Mouse (Mus musculus) lung, postnatal 10 days (tissue): Measurements from ENCODE around the gene 1110008L16Rik.
A peak's percentile ranks its signal among the peaks of the same experiment; 100 is the strongest.
"Not testable (repeated sequence)": the region's sequence is repeated elsewhere in the genome, so short reads cannot be mapped to it uniquely, and the experiment has no call there.

ENCODE experiments used
- DNase-seq: peaks from one replicate; pipeline ENCODE4 v3.0.0; 2021

Gene 1110008L16Rik

DNA sequence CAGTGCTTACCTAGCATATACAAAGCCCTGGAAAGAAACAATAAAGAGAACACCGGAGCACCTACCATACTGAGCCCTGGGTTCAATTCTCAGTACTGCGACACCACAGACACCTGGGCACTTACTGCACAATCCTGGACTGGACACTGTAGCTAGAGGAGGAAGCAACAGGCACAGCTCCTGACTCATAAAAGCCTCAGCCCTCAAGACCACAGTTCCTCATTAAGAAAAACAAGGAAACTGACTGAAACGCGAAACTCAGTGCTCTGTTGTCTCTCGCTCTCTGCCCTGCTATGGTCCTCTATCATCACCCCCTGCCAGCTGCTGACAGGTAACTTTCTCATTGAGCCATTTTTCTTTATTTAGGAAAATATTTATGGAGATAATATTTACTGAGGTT, at the start of gene 1110008L16Rik:
TSS of gene 1110008L16Rik (plus strand) at position 242 of the 400 bp plus-strand sequence.
- DNase-seq = no peak

DNA sequence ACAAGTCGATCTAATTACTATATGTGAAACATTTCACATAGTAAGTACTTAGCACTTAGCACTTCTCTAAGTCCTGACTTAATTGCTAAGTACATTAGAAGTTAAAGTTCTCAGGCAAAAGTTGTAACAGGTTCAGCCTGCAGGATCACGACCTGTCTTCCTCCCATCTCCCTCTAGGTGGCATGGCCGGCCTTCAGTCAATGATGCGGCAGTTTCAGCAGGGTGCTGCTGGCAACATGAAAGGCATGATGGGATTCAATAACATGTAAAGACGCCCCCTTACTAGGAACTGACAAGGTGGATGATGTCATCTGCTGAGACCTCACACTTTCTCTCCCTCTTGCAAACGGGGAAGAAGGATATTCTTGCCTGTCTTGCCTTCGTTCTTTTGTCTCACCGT, 37.4 kb upstream of the 1110008L16Rik start:
- DNase-seq = not testable (repeated sequence)

DNA sequence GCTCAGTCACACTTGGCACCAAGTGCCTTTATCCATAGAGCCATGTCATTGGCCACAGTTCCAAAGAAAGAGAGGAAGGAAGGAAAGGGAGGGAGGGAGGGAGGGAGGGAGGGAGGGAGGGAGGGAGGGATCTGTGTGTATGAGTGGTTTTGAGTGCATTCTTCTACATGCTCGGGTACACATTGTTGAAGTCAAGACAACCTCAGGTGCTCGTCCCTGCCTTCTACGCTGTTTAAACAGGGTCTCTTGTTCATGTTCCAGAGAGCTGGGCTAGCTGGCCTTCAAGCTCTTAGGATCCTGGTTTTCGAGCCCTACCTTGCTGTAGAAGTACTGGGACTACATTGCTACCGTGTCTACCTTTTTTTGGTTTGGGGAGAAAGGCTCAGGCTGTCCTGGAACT, 36.0 kb upstream of the 1110008L16Rik start:
- not testable (repeated sequence) for DNase-seq

DNA sequence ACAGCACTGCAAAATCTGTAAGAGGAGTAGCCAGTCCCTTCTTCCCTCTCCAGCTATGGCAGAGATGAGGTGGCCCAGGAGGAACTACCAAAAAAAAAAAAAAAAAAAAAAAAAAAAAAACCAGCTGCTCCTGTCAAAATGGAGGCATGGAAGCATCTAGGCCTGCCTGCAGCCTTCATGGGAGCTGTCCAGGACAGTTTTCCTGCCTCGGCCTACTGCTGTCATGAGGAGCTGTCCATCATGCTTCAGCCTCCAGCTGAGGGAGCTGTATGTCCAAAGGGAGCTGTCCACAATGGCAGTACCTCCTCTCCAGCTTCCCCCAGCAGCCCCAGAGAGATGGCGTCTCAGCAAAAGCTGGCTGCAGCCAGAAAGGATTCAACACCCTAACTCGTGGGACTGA, 27.1 kb upstream of the 1110008L16Rik start:
- no peak for DNase-seq

DNA sequence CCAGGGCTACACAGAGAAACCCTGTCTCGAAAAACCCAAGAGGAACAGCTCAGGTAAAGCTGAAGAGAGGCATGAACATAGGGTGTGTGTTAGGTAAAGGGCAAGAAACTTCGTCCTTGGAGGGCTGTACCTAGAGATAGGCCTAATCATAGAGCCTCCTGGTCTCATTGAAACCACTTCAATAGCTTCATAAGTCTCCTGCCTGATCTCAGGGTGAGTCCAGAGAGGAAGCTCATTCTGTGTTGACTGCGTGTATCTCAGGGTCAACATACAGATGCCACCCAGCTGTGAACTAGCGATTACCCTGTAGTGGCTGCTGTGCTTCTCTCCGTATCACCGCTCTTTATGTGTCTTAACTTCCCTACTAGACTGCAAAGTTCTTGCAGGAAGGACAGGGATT, 21.8 kb upstream of the 1110008L16Rik start:
- DNase-seq = not testable (repeated sequence)

DNA sequence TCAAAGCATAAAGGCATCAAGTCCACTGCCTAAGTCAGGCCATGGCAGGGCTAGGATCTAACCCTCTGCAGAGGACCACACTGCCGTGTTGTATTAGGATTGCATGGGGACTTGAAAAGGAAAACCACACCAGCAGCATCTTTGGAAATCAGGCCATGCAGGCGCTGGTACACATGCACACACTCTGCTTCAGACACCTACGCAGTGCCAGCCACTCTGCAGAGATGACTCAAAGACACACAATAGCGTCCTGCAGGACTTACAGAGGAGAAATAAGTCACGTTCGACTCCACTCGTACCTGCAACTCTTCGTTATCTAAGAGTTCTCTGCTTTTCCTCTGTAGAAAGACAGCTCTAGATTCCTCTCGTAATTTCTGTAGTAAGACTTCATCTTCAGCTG, 1.3 kb upstream of the 1110008L16Rik start:
- DNase-seq = no peak

DNA sequence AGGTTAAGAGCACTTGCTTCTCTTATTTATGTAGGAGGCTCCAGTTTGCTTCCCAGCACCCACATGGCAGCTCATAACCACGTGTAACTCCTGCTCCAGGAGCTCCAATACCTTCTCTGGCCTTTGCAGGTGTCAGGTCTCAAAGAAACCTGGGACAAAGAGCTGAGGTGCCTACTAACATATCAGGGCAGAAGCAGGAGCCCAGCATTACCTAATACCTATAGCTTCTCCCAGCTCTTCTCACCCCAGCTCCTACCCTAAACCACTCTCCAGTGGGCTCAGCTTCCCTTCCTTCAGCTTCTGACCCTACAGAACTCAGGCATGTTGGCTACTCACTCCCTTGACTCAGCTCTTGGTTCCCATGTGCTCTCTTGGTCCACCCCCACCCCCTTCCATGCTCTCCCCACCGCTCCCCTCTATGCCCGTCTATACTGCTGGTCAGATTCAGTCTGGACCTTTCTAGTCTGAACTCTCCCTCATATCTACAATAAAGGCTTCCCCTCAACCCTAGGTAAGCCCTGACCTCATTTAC, 1.5 kb downstream of the 1110008L16Rik start:
- DNase-seq = no peak

DNA sequence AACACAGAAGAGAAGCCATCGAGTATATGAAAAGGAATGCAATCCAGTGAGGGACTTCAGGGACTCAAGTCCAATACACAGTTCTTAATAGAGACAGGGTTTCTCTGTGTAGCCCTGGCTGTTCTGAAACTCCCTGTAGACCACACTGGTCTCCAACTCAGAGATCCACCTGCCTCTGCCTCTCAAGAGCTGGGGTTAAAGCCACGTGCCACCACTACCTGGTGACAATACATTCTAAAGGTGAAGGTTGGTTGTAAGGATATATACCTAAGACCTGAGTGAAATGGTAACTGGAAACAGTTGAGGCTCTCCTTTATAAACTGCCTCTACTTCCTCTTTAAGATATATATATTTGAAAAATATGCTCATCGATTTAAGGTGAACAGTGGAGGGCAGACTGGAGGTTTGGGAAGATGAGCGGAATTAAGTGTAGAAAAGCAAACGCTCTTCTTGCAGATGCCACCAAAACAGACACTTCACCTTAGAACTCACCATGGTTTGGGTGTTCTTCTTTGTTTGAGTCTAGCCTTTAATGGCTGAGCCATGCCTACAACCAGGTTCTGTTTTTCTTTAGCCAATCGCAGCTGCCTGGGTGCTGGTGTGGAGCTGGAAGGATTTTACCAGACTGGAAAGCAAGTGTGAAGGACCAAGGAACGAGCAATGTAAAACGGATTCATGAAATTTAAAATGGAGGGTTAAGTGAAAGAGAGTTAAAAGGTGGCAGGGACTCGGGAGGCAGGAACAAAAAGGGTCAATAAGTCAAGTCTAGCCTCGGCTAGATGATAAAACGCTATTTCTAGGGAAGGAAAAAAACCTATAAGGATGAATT, 2.3 kb downstream of the 1110008L16Rik start:
- DNase-seq = no peak

DNA sequence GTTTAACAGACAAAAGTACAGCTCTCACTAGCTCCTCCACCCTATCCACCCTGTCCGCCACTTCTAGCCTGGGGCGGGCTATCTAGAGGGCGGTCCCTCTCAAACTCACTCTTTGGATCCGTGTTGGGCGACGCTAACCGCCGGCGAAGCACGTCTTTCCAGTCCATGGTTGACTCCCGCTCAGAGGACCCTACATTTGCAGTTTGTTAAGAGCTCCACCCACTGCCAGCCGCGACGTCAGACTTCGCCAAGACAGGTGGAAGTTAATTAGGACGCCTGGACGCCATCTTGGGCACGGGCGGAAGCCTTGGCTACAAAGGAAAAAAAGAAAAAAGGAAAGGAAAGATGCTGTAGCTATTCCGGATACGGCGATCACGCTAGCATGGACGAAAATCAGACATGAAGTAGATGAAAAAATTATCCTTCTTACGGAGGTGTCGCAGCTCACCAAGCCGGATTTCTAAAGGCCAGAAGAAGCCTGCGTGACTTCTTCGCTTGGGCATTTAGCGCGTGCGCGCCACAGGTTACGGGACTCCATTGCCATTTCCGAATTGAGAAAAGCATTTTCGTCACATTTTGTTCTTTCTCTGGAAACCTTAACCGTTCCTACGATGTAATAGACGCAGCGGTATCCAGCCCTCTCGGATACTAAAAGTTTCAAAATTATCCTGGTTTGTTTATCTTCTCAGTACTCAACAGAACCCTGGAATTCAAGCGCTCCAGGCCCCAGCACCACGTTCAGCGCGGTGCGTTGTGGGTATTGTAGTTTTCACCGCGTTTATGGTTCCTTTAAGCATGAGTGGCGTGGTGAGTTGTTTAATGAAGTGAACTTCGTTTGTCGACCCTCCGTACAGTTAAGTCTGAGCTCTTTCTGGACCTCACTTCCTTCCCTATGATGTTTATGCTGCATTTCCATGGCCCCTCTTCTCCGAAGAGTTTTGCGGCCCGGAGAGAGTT, 3.4 kb downstream of the 1110008L16Rik start, which contains the start of gene Ppp2r3c:
TSS of gene Ppp2r3c (minus strand) at position 514 of the 957 bp plus-strand sequence.
- peak; percentile 95 for DNase-seq

DNA sequence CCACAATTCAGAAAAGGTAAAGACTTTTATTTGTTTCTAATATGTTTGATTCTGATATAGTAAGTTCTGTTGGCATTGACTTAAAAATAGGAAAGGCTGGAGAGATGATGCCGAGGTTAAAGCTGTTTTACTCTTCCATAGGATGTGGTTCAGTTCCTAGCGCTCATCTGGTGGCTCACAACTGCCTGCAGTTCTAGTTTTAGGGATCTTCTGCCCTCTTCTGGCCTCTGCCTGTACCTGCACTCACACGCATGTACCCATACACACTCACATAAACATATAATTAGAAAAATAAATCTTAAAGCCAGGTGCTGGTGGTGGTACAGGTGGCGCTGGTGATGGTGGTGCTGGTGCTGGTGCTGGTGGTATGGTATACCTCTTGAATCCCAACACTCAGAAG, 7.0 kb downstream of the 1110008L16Rik start:
- no peak for DNase-seq

DNA sequence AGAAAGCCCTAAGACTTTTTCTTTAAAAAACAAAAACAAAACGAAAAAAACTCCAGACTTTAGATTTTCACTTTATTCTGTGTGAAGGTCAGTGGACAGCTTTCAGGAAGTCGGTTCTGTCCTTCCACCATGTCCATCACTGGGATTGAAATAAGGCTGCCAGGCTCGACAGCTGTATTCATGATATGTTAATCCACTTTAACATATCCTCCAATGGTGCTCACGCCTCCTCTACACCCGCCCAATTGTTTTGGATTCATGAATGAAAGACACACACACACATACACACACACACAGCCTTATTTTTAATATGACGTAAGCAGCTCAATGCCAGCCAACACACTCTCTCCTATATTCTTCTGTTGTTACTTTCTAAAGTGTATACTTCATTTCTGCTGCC, 8.2 kb downstream of the 1110008L16Rik start:
- no peak for DNase-seq

DNA sequence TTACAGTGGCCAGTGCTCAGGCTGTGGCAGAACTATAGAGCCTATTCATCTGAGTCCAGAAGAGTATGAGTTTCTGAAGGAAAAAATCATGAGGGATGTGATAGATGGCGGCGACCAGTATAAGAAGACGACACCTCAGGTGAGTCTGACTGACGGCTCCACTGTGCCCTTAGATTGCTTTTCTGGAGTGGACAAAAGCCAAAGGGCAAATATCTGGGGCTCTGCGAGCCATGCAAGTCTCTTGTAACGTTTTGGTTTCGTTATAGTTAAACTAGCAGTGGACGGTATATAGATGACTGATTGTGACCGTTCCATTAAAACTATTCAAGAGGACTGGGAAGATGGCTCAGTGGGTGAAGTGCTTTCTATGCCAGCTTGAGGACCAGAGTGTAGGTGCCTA, 9.4 kb downstream of the 1110008L16Rik start:
- no peak for DNase-seq

DNA sequence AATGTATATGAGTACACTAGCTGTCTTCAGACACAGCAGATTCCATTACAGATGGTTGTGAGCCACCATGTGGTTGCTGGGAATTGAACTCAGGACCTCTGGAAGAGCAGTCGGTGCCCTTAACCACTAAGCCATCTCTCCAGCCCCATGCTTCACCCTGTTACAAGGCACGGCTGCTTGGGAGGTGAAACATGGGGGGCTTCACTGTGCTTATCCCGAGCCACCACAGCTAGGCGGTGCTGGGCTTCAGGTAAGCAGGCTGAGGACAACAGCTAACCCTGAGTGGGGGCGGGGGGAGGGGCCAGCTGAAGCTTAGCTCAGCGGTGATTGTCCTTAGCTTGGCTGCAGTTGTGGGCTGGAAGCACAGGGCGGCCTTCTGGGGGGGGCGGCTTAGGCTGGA, 10.1 kb downstream of the 1110008L16Rik start:
- DNase-seq = no peak

DNA sequence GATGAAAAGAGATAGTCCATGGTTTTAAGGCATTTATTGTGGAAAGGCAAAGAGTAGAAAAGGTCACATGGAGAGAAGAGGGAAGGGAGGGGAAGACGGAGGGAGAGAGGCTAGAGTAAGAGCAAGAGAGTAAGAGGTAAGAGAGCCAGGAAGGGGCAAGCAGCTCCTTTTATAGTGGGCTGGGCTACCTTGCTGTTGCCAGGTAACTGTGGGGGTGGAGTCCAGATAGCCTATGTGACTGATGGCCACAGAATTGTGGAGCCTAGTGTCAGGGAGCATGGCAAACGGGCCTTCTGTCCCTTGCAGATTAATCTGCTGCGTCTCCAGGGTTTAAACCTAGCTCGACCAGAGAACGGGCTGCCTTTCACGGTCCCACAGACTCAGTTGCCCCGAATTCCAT, 12.5 kb downstream of the 1110008L16Rik start:
- DNase-seq = no peak

DNA sequence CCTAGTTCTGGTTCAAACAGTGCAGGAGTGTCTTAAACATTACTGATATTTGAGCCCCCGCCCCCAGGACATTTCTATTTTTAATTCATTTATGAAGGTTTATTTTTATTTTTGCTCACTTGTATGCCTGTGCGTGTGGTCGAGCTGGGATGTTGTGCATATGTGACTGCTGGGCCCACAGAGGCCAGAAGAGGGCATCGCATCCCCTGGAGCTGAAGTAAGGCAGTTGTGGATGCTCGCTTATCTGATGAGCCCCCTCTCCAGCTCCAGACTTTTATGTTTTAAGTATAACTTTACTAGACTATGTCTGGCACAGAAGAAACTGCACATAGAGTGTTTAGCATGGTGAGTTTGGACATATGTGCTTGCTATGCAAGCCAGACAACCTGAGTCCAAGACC, 14.5 kb downstream of the 1110008L16Rik start:
- no peak for DNase-seq

DNA sequence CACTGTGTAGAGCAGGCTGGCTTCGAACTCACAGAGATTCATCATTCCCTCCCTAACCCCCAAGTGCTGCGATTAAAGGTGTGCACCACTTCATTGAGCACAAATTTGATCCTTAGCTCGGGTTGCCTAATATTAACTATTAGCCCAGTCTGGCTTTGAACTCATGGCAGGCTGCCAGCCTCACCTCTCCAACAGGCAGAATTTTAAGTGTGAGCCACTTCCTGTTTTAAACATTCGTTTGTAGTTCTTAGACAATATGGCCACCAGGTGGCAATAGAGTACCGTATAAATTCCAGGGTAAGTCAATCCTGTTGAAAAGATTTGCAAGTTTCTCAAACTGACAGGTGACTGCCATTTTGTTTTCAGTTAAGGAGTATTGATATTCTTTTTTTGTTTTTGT, 15.8 kb downstream of the 1110008L16Rik start:
- peak; percentile 92 for DNase-seq

DNA sequence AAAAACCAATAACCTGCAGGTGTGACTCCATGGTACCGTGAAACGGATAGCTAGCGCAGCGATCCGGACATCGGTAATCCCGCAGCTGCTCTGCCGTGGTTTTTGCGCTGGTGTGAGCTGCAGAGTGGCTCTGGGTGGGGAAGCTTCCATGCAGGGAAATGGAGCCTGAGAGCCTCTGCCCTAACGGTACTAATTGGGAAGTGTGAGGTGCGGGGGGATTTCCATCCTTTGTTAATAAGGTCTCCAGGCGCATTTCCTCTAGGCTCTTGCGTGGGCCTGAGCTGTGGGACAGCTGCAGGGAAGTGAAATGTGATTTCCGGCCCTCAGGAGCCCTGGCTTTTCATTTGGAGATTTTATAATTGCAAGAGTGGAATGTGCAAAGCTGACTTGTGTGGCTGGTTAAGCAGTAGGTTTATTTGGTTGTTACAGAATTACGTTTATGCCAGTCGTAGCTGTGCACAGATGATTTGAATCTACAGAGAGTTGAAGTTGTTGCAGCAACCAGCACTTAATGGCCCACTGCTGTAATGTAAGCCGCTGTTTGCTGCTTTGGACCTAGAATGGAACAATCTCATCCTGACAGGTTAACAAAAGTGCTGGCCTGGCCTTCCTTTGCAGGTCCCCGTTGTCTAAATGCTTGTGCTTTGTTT, 22.4 kb downstream of the 1110008L16Rik start:
- no peak for DNase-seq

DNA sequence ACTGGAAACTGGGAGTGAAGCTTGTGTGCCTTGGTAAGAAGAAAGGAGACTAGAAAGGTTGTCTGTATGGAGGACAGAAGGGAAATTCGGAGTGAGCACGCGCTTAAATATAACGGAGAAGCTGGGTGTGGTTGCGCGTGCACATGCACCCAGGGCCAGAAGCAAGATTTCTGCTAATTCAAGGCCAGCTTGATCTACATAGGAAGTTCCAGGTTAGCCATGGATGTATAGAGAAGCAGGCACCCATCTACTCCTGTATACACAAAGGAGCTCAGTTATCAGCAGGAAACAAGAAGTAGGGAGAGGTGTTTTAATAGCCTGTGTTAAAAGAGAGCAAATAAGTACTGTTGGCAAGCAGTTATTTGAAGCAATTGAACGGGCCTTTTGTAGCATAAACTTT, 26.3 kb downstream of the 1110008L16Rik start:
- DNase-seq = no peak

DNA sequence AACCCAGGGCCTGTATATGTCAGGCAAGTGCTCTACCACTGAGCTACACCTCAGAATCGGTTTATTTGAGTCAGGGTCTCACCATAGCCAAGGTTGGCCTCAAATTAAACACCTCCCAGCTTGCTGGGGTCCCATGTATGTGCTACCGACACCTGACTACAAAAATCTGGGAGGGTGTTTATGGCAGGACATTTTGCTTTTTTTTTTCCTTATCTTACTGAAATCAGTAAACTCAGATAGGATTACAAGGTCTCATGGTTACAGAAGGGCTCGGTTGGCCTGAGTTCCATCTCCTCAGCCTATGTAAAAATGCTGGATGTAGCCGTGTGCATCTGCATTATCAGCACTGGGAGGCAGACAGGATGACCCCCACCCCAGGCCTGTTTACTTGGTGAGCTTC, 29.4 kb downstream of the 1110008L16Rik start:
- DNase-seq = no peak

DNA sequence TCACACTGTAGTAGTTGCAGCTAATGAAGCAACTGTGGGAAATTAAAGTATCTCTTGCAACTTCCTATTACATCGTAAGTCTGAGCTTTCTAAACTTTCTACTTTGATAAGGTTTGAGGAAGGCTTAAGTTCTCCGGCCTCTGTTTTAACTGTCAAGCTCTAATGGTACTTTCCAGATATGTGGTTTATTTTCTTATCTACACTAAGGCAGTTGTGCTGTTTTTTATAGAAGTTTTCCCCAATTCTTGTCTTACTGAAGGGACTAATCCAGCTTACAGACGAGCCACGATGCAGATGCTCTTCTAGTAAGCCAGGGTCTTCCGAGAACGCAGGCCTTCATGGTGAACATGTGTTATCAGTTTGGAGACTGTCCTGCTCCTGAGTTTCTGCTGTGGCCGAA, 30.0 kb downstream of the 1110008L16Rik start:
- no peak for DNase-seq

DNA sequence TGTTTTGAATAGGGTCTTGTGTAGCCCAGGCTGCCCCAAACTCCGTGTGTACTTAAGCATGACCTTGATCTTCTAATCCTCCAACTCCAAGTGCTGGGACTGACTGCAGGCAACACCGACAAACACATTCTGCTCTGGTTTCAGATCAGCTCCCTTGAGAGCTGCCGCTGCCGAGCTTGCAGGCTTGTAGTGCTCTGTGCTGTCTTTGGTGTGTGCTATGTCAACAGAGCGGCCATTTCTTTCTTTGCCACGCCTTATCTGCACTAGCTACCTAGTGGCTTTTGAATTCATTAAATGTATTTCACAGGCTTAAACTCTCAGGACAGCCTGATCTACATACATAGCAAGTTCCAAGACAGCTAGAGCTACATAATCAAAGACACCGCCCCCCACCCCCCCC, 34.3 kb downstream of the 1110008L16Rik start:
- no peak for DNase-seq

DNA sequence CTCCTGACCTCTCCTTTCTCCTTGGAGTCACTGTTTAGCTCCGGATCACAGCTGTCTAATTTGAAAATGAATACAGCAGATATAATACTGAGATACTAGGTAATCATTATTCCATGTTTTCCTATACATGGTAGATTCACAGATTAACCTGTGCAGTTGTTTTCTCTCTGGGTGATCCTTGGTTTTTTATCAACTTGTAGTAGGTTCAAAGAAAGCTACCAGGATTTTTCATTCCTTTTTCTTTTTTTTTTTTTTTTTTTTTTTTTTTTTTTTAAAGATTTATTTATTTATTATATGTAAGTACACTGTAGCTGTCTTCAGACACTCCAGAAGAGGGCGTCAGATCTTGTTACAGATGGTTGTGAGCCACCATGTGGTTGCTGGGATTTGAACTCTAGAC, 39.1 kb downstream of the 1110008L16Rik start:
- not testable (repeated sequence) for DNase-seq

DNA sequence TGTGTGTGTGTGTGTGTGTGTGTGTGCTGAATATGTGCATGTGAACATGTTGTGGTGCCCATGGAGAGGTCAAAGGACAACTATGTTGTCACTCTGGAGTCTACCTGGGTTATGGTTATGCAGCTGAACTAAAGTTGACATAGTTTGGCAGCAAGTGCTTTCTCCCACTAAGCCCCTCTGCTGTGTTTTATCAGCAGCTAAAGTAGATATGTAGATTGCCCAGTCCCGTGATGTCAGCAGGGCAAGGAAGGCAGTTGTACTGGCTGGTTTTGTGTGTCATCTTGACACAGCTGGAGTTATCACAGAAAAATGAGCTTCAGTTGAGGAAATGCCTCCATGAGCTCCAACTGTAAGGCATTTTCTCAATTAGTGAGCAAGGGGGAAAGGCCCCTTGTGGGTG, 43.7 kb downstream of the 1110008L16Rik start:
- DNase-seq = not testable (repeated sequence)
